Mouse (Mus musculus): ENCODE measurements around the gene Ap1b1. TPM values are rescaled to one million over a fixed set of nuclear protein-coding genes. Genes with fewer than 3 reads are reported as not detected.

Gene Ap1b1
- total and polyA plus RNA-seq, 3 experiments = 38.6 to 57.8 (median 44.2) TPM

- dilution Hi-C loops (cut with MboI; ENCODE audit: extremely low pct_ligation_motif_present, extremely low pct_unique_long_range_greater_than_20kb, low sequenced_read_pairs) = no loop called here
- Histone ChIP-seq H3K4me3 (replicated peaks in 1 of 3; ENCODE audit: low read depth in 2 of 3, low read length in 2 of 3, poor library complexity in 1 of 3) (peak overlapping the region; percentile 18 to 71 (median 57)), H3K36me3 (replicated peaks in 1 of 2; ENCODE audit: control insufficient read depth in 1 of 2, insufficient read depth in 1 of 2, low read length in 1 of 2) (peaks cover 0 to 13% of the 10 kb centered on the region in 2 experiments), H3K27ac (ENCODE audit: insufficient read depth, low read depth) (peak overlapping the region; percentile 71), H3K79me2 (replicated peaks; ENCODE audit: control insufficient read depth, extremely low read depth, insufficient read depth, poor library complexity, severe bottlenecking) (no peaks in the 10 kb centered on the region), H3K27me3 (replicated peaks) (peaks cover 11% of the 10 kb centered on the region), H3K9ac (ENCODE audit: insufficient read depth, low read depth) (peak overlapping the region; percentile 42; the same call in 1 of the 2 replicates), H3K4me1 (ENCODE audit: control insufficient read depth in 1 of 2, insufficient read depth in 2 of 2) (peaks cover 38 to 78% of the 10 kb centered on the region in 2 experiments), H3K4me2 (ENCODE audit: insufficient read depth, low read depth, poor library complexity, severe bottlenecking) (peak overlapping the region; percentile 92), H3K9me3 (replicated peaks; ENCODE audit: low read length) (no peaks in the 10 kb centered on the region)
- no peak for DNase-seq (ENCODE audit: extremely low read depth)
- in situ Hi-C loops (cut with MboI; ENCODE audit: low pct_ligation_motif_present, low pct_unique_long_range_greater_than_20kb, low sequenced_read_pairs) = no loop called here
- no peak for TF ChIP-seq CHD2 (IDR thresholded peaks at IDR 0.05; ENCODE audit: low read length)
- TF ChIP-seq POLR2A (IDR thresholded peaks at IDR 0.05; ENCODE audit: low read depth, low read length) = no peak
- no peak for TF ChIP-seq ZKSCAN1 (IDR thresholded peaks at IDR 0.05; ENCODE audit: borderline replicate concordance, low read depth, low read length)
- TF ChIP-seq MAX (IDR thresholded peaks at IDR 0.05; ENCODE audit: low read length) = no peak
- TF ChIP-seq JUN (IDR thresholded peaks at IDR 0.05; ENCODE audit: insufficient read depth, low read depth, low read length) = no peak
- TF ChIP-seq GABPA (IDR thresholded peaks at IDR 0.05; ENCODE audit: insufficient replicate concordance, low read depth, low read length) = no peak
- TF ChIP-seq CHD1 (IDR thresholded peaks at IDR 0.05; ENCODE audit: low read depth, low read length) = no peak
Observed at GRCm38 (mm10) chr11:5057541-5057855, 70.9 kb downstream of the Ap1b1 start.

GRCm38 (mm10) chr11:5057856-5058641, 71.4 kb downstream of the Ap1b1 start, which contains the start of gene Rasl10a:
Gene Rasl10a (plus strand): TSS chr11:5058128.
- Histone ChIP-seq H3K9me3 (replicated peaks; ENCODE audit: low read length) (no peaks in the 10 kb centered on the region), H3K4me3 (replicated peaks in 1 of 3; ENCODE audit: low read depth in 2 of 3, low read length in 2 of 3, poor library complexity in 1 of 3) (peak within 1 kb of the TSS; percentile 53 to 71 (median 57)), H3K79me2 (replicated peaks; ENCODE audit: control insufficient read depth, extremely low read depth, insufficient read depth, poor library complexity, severe bottlenecking) (no peaks in the 10 kb centered on the region), H3K27ac (ENCODE audit: insufficient read depth, low read depth) (peak within 1 kb of the TSS; percentile 71), H3K4me2 (ENCODE audit: insufficient read depth, low read depth, poor library complexity, severe bottlenecking) (peak within 1 kb of the TSS; percentile 92), H3K36me3 (replicated peaks in 1 of 2; ENCODE audit: control insufficient read depth in 1 of 2, insufficient read depth in 1 of 2, low read length in 1 of 2) (peaks cover 0 to 13% of the 10 kb centered on the region in 2 experiments), H3K4me1 (ENCODE audit: control insufficient read depth in 1 of 2, insufficient read depth in 2 of 2) (peaks cover 42 to 82% of the 10 kb centered on the region in 2 experiments), H3K9ac (ENCODE audit: insufficient read depth, low read depth) (peak within 1 kb of the TSS; percentile 42), H3K27me3 (replicated peaks) (peaks cover 12% of the 10 kb centered on the region)
- dilution Hi-C loops (cut with MboI; ENCODE audit: extremely low pct_ligation_motif_present, extremely low pct_unique_long_range_greater_than_20kb, low sequenced_read_pairs) = no loop called here
- peak; percentile 70 for DNase-seq (ENCODE audit: extremely low read depth)
- in situ Hi-C loops (cut with MboI; ENCODE audit: low pct_ligation_motif_present, low pct_unique_long_range_greater_than_20kb, low sequenced_read_pairs) = no loop called here
- TF ChIP-seq MAX (IDR thresholded peaks at IDR 0.05; ENCODE audit: low read length) = 0 out of 2 replicates have a peak, but pooled peaks have one; percentile 26
- no peak for TF ChIP-seq MAZ (IDR thresholded peaks at IDR 0.05; ENCODE audit: low read depth, low read length)
- TF ChIP-seq ZKSCAN1 (IDR thresholded peaks at IDR 0.05; ENCODE audit: borderline replicate concordance, low read depth, low read length) = no peak
- TF ChIP-seq BHLHE40 (IDR thresholded peaks at IDR 0.05; ENCODE audit: low read depth, low read length) = peak; percentile 41; the same call in 1 of the 2 replicates
- 0 out of 2 replicates have a peak, but pooled peaks have one; percentile 7 for TF ChIP-seq EP300 (IDR thresholded peaks at IDR 0.05; ENCODE audit: low read length)
- TF ChIP-seq ELF1 (IDR thresholded peaks at IDR 0.05; ENCODE audit: low read depth, low read length) = 0 out of 2 replicates have a peak, but pooled peaks have one; percentile 2
- peak; percentile 64 for TF ChIP-seq TCF12 (IDR thresholded peaks at IDR 0.05; ENCODE audit: low read depth, low read length)
- no peak for TF ChIP-seq SMC3 (IDR thresholded peaks at IDR 0.05; ENCODE audit: low read depth, low read length)
- TF ChIP-seq CTCF (conservative IDR thresholded peaks at IDR 0.05 in 1 of 2, IDR thresholded peaks at IDR 0.05 in 1 of 2; ENCODE audit: low read depth in 2 of 2, low read length in 2 of 2) = peak in 1 of 2 experiments; percentile 1; a peak in 1 of 4 replicates
- TF ChIP-seq RCOR1 (conservative IDR thresholded peaks at IDR 0.05; ENCODE audit: low read depth, low read length) = no peak; the same call in 1 of the 2 replicates
- no peak for TF ChIP-seq ZC3H11A (IDR thresholded peaks at IDR 0.05; ENCODE audit: low read depth, low read length)
- TF ChIP-seq KAT2A (IDR thresholded peaks at IDR 0.05; ENCODE audit: insufficient replicate concordance, low read length) = no peak
- TF ChIP-seq POLR2AphosphoS2 (IDR thresholded peaks at IDR 0.05; ENCODE audit: low read depth, low read length) = peak; percentile 50; the same call in 1 of the 2 replicates
- no peak for TF ChIP-seq E2F4 (IDR thresholded peaks at IDR 0.05; ENCODE audit: insufficient replicate concordance, low read depth, low read length)
- TF ChIP-seq NELFE (IDR thresholded peaks at IDR 0.05; ENCODE audit: low read depth, low read length) = 0 out of 2 replicates have a peak, but pooled peaks have one; percentile 37
- TF ChIP-seq MXI1 (IDR thresholded peaks at IDR 0.05; ENCODE audit: low read depth, low read length) = peak; percentile 55; the same call in 1 of the 2 replicates
- TF ChIP-seq MEF2A (IDR thresholded peaks at IDR 0.05; ENCODE audit: borderline replicate concordance, low read depth, low read length) = 0 out of 2 replicates have a peak, but pooled peaks have one; percentile 14
- 0 out of 2 replicates have a peak, but pooled peaks have one; percentile 47 for TF ChIP-seq CHD2 (IDR thresholded peaks at IDR 0.05; ENCODE audit: low read length)
- no peak for TF ChIP-seq TBP (conservative IDR thresholded peaks at IDR 0.05; ENCODE audit: low read depth, low read length)
- no peak for TF ChIP-seq RAD21 (IDR thresholded peaks at IDR 0.05; ENCODE audit: low read depth, low read length)
- TF ChIP-seq JUN (IDR thresholded peaks at IDR 0.05; ENCODE audit: insufficient read depth, low read depth, low read length) = no peak
- TF ChIP-seq SIN3A (IDR thresholded peaks at IDR 0.05; ENCODE audit: low read length) = peak; percentile 7
- peak; percentile 65 for TF ChIP-seq POLR2A (IDR thresholded peaks at IDR 0.05; ENCODE audit: low read depth, low read length)
- TF ChIP-seq UBTF (IDR thresholded peaks at IDR 0.05; ENCODE audit: low read depth, low read length) = peak; percentile 95; the same call in 1 of the 2 replicates
- 0 out of 2 replicates have a peak, but pooled peaks have one; percentile 28 for TF ChIP-seq NRF1 (IDR thresholded peaks at IDR 0.05; ENCODE audit: low read depth, low read length)
- TF ChIP-seq ETS1 (conservative IDR thresholded peaks at IDR 0.05; ENCODE audit: low read depth, low read length) = peak; percentile 17
- TF ChIP-seq GABPA (IDR thresholded peaks at IDR 0.05; ENCODE audit: insufficient replicate concordance, low read depth, low read length) = no peak

All from CH12.LX (cell line).